Mouse (Mus musculus): ENCODE measurements around the gene Supt5.

DNA sequence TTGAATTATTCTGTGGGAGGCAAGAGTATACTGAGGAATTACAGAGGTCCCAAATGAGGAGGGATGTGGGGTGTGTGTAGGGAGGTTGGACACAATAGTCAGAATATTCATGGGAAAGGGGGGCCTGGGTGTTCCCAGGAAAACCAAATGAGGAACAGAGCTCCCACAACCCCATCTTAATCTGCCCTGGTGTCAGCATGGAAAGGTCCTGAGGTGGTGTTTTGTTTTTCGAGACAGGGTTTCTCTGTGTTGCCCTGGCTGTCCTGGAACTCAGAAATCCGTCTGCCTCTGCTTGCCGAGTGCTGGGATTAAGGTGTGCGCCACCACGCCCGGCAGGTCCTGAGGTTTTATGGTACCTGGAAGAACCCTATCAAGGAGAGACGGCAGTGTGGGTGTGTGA is 19.9 kb upstream of the Supt5 start:
- TF ChIP-seq POLR2A (IDR thresholded peaks at IDR 0.05; ENCODE audit: control insufficient read depth, extremely low read depth, insufficient read depth, low read length, poor library complexity) (no peak), CTCF (IDR thresholded peaks at IDR 0.05; ENCODE audit: borderline replicate concordance, control insufficient read depth, extremely low read depth, insufficient read depth, low read length, poor library complexity) (no peak)

Measured in thymus, adult 2 months (tissue).